Mouse (Mus musculus) layer of hippocampus, adult 11-12 months (tissue): ENCODE results near the gene Kif17.
"Not testable (repeated sequence)": the region's sequence is repeated elsewhere in the genome, so short reads cannot be mapped to it uniquely, and the experiment has no call there.

Experiments
- DNase-seq: peaks from one replicate; pipeline ENCODE4 v3.0.0; 2022; ENCODE audit warnings: low spot score

The Kif17 gene

DNA sequence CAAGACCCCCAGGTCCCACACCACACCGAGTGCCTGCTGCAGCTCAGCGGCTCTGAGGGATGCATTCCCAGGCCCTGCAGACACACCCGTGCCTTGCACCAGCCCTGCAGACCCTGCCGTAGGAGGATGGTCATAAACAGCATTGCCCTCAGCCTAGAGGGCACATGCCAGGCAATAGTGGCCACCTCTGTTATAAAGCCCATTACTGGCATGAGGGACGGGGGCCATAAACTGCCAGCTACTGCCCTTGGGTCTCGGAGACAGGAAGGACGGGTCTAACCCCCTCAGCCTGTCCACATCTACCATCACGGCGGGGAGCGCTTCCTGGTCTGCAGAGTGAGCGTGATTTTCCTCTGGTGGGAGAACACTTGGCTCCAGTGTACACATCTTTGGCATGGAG is 62.8 kb downstream of the Kif17 start:
- DNase-seq, result no peak

DNA sequence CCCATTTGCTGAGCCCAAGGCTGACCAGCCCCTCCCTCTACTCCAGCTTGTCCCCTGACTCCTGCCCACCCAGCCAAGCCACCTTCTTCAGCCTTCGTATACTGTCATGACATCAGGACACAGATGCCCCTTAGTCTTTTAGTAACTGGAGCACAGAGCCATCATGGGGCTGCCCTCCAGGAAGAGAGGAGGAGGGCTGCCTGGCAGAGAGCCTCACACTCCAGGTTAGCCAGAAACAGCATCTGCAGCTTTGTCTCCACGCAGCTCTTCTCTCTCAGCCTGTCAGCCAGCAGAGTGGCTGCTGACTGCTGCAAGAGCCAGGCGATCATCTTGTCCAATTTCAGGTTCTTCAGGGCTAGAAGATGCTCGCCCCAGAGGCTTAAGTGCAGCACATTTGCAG is 63.6 kb downstream of the Kif17 start:
- no peak for DNase-seq

DNA sequence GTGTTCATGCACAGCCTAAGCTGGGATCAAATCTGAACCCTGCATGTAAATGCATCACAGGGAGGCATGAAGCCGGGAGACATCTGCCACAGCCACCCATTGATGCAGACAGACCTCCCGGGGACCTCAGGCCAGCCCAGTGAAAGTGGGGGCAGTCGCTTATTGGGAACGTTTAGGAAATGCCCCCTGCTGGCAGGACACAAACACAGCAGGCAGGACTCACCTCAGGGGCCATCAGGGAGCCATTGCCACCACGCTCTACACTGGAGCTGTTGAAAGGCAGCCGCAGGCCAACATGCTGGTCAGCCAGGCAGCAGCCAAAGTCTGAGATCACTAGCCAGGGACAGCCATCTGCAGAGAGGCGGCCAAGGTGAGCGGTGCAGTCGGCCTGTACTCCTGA is 65.5 kb downstream of the Kif17 start:
- DNase-seq, result no peak

DNA sequence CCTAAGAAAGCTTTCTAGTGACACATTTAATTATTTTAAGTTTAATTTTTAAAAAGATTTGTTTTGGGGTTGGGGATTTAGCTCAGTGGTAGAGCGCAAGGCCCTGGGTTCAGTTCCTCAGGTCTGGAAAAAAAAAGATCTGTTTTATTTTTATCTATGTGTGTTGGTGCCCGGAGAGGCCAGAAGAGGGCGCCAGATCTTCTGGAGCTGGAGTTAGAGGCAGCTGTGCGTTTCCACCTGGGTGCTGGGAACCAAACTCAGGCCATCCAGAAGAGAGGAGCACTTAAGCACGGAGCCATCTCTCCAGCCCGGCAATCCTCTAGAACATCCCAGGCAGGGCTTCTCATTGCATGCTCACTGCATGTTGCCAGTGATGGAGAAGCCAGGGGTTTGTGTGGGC is 66.1 kb downstream of the Kif17 start:
- no peak for DNase-seq

DNA sequence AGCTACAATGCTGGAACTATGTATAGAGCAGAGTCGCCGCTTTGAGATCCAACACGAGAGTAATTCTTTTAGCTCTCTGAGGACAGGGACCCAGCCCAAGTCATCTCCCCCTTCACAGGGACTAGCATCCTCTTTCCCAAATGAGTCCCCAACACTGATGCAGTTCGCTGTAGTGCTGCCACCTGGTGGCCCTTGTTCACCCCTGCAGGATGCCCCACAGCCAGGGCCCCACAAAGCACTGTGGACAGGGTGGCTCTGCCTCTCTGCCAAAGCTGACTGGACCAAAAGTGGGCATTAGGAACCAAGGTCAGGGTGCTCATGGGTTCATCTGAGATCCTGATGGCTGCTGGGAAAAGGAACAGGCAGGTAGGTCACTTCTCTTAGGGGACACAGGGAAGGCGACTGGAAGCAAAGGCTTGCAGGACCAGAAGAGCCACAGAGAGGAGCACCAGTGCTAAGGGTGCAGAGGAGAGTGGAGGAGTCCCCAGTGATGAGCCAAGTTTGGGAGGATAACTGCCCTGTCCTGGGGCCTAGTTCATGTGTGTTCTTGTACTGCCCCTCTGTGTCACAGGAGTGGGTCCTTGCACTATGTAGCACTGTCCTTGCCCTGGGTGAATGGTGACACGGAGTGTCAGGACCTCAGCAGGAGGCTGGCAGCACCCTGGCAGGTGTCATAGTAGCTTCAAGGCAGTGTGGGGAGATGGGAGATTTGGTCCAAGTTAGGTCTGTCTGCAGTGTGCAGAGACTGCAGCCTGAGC is 68.5 kb downstream of the Kif17 start:
- peak; percentile 61 for DNase-seq

DNA sequence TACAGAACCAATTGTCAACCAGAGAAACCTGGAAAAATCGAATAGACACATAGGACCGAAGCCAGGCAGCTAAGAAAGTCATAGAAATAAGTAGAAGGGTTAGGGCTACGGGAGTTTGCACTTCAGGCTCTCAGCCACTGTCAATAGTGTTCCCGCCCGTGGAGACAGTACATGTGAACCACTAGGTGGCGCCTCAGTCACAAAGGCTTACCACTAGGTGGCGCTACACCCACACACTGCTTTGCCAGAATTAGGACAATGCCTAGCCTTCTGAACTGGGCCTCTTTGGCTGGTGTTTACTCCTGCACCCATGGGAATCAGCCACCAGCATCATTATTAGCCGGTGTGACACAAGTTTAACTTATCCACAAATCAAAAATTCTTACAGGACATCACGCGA is 69.3 kb downstream of the Kif17 start:
- DNase-seq, result peak; percentile 89

DNA sequence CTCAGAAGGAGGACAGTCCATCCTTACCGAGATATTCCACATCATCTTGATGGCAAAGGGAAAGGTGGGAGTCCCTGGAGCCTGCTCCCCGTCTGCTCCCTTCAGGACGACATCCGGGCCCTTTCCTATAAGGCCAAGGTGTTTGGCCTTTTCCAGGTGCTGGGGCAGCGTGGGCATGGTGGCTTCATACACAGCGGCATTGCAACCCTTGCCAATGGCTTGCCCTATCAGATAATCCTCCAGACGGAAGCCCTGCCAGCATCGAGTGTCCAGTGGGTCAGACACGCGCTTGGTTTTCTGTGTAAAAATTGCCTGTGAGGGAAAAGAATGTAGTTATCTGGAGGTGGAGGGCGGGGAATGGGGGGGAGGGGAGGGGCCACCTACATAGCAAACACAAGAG is 70.5 kb downstream of the Kif17 start:
- no peak for DNase-seq

DNA sequence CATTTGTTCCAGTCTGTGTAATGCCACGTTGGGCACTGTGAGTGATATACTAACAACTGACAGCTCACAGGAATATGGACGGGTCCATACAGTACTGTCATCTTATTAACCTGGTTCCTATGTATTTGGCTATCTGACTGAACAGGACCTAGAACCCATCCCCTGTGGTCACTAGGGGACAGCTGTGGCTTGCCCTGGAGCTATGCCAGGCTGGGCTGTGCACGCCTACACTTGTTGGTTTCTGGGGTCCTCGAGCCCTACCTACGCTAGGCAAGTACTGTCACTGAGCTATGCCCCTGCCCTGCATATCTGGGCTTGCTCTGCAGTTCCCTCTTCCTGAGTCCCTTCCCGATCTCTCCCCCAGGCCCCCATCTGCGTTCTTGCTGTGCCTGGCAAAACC is 71.3 kb downstream of the Kif17 start:
- DNase-seq, result no peak

- no peak for DNase-seq
Measured at GRCm38 (mm10) chr4:138322692-138323091, 72.5 kb downstream of the Kif17 start.

- DNase-seq, result no peak
Measured at GRCm38 (mm10) chr4:138323753-138324152, 73.5 kb downstream of the Kif17 start.

DNA sequence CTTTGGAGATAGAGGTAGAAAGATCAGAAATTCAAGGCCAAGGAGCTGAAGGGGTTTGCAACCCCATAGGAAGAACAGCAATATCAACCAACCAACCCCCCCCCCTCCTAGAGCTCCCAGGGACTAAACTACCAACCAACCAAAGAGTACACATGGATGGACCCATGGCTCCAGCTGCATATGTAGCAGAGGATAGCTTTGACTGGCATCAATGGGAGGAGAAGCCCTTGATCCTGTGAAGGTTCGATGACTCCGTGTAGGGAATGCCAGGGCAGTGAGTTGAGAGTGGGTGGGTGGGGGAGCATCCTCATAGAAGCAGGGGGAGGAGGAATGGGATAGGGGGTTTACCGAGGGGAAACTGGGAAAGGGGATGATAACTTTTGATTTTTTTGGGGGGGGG is 74.2 kb downstream of the Kif17 start:
- DNase-seq, result no peak

DNA sequence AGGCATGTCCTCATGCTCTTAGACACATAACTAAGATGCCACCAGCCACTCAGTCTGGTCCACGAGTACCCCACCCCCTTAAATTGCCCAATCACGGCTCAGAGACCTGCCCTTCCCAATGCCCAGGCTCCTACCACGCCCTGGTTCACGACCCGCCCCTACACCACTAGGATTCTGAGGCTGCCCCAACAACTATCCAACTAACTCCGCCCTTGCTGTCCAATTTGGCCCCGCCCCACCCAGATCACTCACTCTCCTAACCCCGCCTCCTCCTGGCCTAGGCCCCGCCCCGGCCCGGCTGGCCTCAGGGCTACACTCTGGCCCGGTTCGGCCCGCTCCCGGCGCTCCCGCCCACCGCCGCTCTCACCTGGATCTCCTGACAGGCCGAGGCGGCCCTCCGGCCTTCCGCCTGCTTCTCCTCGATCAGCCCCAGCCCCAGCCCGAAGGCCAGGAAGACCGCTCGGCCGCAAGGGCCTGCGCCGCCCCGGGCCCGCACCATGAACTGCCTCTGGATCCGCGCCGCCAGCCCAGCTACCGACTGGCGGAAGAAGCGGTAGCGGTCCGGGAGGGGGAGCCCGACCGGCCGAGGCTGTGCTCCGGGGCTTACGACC is 75.3 kb downstream of the Kif17 start:
- DNase-seq, result peak; percentile 94

GRCm38 (mm10) chr4:138326077-138326695 is 76.0 kb downstream of the Kif17 start, which contains the start of gene Pink1:
Gene Pink1 (minus strand): TSS chr4:138326307.
- peak; percentile 94 for DNase-seq

DNA sequence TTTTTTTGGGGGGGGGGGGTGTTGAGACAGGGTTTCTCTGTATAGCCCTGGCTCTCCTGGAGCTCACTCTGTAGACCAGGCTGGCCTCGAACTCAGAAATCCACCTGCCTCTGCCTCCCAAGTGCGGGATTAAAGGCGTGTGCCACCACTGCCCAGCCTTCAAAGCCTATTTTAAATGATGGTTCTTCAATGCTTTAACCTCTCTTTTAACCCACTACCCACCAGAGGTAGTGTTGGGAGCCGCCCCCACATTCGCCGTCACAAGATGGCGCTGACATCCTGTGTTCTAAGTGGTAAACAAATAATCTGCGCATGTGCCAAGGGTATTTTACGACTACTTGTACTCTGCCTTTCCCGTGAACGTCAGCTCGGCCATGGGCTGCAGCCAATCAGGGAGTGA is 76.9 kb downstream of the Kif17 start:
- DNase-seq, result not testable (repeated sequence)

DNA sequence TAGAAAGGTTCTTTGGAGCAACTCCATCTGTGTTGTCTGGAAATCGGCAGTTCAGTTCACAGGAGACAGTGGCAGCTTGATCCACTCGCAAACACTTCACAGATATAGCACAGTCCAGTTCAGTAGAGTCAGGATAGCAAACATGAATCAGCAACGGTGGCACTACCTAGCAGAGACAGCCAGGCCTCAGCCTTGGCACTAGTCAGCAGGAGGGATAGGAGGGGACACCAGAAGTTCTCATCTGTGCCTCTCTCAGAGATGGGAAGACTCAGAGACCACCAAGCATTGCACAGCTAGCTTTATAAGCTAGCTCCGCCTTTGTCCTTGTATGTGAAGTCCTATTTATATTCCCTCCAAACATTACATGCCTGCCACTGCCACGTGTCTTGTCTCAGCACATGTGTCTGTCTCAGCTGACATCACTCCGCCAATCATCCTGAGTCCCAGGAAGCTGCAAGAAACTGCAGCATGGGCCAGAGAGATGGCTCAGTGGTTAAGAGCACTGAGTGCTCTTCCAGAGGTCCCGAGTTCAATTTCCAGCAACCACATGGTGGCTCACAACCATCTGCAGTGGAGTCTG is 77.7 kb downstream of the Kif17 start:
- DNase-seq, result no peak

DNA sequence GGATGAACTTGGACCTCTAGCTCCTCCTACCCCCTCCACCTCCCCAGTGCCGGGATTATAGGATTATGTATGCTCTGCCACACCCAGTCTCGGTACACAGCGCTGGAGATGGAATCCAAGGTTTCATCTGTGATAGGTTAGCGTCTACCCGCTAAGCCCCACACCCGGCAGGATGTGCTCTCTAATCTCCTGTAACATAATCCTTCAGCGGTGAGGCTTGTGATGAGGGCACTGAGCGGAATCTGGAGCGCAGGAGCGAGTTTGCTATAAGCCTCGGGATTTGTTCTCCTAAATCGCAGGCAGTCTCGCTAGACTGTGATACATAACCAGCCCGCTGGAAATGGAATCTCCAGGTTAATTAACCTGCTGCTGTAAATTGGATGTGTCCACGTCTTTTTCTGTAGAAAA is 80.0 kb downstream of the Kif17 start:
- DNase-seq, result no peak

DNA sequence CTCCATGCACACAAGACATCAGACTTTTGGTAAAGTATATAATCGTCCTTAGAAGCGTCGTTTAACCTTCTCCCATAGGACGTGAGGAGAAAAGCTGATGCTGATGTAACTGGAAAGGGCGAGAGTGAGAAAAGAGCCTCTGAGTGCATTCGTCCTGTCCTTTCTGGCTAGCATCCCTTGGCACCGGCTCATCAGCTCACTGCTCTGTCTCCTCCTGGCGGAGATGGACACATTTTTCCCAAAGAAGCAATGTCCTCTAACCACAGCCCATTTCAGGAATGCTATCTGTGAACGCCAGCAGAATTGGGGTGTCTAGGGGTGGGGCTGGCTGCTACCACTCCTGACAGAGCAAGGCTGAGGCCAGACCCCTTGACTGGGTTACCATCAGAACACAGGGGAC is 81.4 kb downstream of the Kif17 start:
- DNase-seq, result no peak

GRCm38 (mm10) chr4:138333135-138333534 is 82.9 kb downstream of the Kif17 start:
- DNase-seq, result no peak

DNA sequence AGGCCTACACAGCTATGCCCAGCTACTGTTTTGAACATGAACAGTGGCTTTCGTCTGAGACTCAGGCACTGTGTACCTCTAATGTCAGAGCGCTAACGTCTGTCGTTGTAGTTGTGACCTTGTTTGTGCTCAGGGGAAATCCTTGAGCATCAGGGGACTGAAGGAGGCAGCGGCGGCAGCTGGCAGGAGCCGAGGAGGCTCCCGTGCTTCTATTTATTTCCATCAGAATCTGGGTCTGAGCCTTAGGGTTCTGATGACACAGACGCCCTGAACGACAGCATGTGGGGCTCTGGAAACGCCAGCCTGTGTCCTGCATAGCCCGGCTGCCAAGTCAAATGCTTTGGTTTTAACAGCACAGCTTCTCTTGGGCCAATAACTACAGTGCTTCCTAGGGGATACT is 84.8 kb downstream of the Kif17 start:
- no peak for DNase-seq

GRCm38 (mm10) chr4:138335648-138336047 is 85.4 kb downstream of the Kif17 start:
- DNase-seq, result no peak

DNA sequence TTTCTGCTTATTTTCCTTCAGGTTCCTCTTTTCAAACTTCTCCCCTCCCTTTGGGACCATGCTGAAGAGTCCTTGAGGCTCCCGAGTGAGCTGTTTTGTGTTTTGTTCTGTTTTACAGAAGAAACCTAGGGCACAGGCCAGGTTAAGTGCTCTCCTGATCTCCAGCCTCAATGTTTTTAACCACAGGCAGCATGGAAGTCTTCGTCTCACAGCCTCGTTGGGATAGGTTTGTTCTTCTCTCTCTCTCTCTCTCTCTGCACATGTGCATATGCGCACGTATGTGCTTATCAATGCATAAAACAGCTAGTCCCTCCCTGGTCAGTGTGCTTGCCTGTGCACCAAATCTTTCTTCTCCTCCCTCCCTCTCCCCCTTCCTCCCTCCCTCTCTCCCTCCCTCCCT is 86.6 kb downstream of the Kif17 start:
- no peak for DNase-seq

DNA sequence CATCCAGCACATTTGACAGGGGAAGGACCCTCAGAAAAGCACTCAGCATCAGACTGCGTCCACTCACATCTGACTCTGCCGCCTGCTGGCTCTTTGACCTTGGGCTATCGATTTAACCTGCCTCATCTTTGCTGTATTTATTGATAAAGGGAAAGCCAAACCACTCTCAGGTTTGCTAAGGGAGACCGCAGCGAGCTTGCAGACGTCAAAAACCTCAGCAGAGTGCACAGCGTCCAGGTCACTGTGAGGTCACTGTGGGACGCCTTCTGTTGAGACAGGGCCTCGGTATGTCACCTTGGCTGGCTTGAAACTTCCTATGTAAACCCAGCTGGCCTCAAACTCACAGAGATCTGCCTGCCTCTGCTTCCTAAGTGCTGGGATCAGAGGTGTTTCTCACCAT is 87.1 kb downstream of the Kif17 start:
- no peak for DNase-seq

- DNase-seq, result peak; percentile 67
Measured at GRCm38 (mm10) chr4:138339963-138340362, 89.7 kb downstream of the Kif17 start.
